In genomic region chr14:76265819-76266218, GRCm38 (mm10) we compare ENCODE assay signal across 24 mouse cellular contexts.
DNase-seq lines count a peak whose midpoint lies in the region; ATAC-seq lines count a peak whose summit lies in the region.
"Had no signal": no experiment of that assay in that cellular context is flagged by ENCODE, and none has a peak within 500 bp of the region (broad histone marks: within the 10 kb centered on the region; RNA-seq: fewer than 3 reads in every experiment).

No protein-coding gene starts in this region.

- no peaks in the 10 kb centered on the region for H3K27me3 ChIP-seq in kidney, embryonic 14.5 days (ENCODE audit: control insufficient read depth, insufficient read depth, low read length)
- H3K27me3 ChIP-seq in kidney, embryonic 16.5 days (ENCODE audit: insufficient read depth, low read length) = no peaks in the 10 kb centered on the region
- H3K27me3 ChIP-seq: CH12.LX; embryonic facial prominence, embryonic 12.5 days; forebrain, embryonic 13.5 days; Patski had no signal

- no peaks in the 10 kb centered on the region for H3K9me3 ChIP-seq in kidney, embryonic 14.5 days (ENCODE audit: control insufficient read depth, low read length)
- peaks cover 4% of the 10 kb centered on the region; the same call in 1 of the 2 replicates for H3K9me3 ChIP-seq in kidney, embryonic 16.5 days (ENCODE audit: low read length)
- H3K9me3 ChIP-seq: embryonic facial prominence, embryonic 10.5 days; embryonic facial prominence, embryonic 12.5 days; forebrain, embryonic 13.5 days; G1E had no signal

- H3K4me3 ChIP-seq in kidney, embryonic 14.5 days (ENCODE audit: low read length) = no peak overlapping the region
- no peak overlapping the region for H3K4me3 ChIP-seq in kidney, embryonic 16.5 days (ENCODE audit: low read length)
- H3K4me3 ChIP-seq: embryonic facial prominence, embryonic 10.5 days; embryonic facial prominence, embryonic 12.5 days; forebrain, embryonic 13.5 days had no signal

- H3K9ac ChIP-seq in kidney, embryonic 14.5 days (ENCODE audit: low read depth, low read length) = no peak overlapping the region
- H3K9ac ChIP-seq in kidney, embryonic 16.5 days (replicated peaks; ENCODE audit: low read length) = no peak overlapping the region
- H3K9ac ChIP-seq: embryonic facial prominence, embryonic 12.5 days; forebrain, embryonic 13.5 days had no signal

- H3K4me1 ChIP-seq in kidney, embryonic 14.5 days (ENCODE audit: control insufficient read depth, insufficient read depth, low read length) = no peaks in the 10 kb centered on the region
- no peaks in the 10 kb centered on the region for H3K4me1 ChIP-seq in kidney, embryonic 16.5 days (ENCODE audit: insufficient read depth, low read length)
- H3K4me1 ChIP-seq: embryonic facial prominence, embryonic 12.5 days had no signal

- DNase-seq in kidney, adult 11 months = peak; percentile 61
- DNase-seq in kidney, adult 8-10 months = peak; percentile 19 to 70
- DNase-seq in kidney, postnatal 10 days = no peak
- no peak for DNase-seq in kidney, postnatal 4 days
- no peak for DNase-seq in layer of hippocampus, adult 9-11 months
- DNase-seq: adrenal gland, adult 8-10 months; adrenal gland, postnatal 14 days; adrenal gland, postnatal 36 days; B cell, adult 2 months; cerebellum, adult 11-12 months; cerebellum, adult 2 months; cerebellum, adult 9-10 months; cerebellum, postnatal 10 days; cerebellum, postnatal 25 days had no signal

- no peaks in the 10 kb centered on the region for H3K36me3 ChIP-seq in kidney, embryonic 14.5 days (ENCODE audit: control insufficient read depth, insufficient read depth, low read length)
- H3K36me3 ChIP-seq in kidney, embryonic 16.5 days (ENCODE audit: insufficient read depth, low read length) = no peaks in the 10 kb centered on the region
- H3K36me3 ChIP-seq: embryonic facial prominence, embryonic 10.5 days; embryonic facial prominence, embryonic 12.5 days; G1E had no signal

- WGBS in kidney, embryonic 14.5 days = 78% methylated on average over 5 of the region's 5 CpGs
- WGBS in kidney, embryonic 16.5 days = 71% methylated on average over 5 of the region's 5 CpGs

- no peak for ATAC-seq in kidney, embryonic 14.5 days (ENCODE audit: low FRiP score, low TSS enrichment)
- ATAC-seq in kidney, embryonic 16.5 days (ENCODE audit: low FRiP score, low TSS enrichment) = no peak
- ATAC-seq: activated CD4-positive, CD25-positive, alpha-beta regulatory T cell, adult 4 months; CD4-positive, CD25-positive, alpha-beta regulatory T cell, adult 4 months; forebrain, embryonic 13.5 days; Patski had no signal

- H3K4me2 ChIP-seq in kidney, embryonic 14.5 days (replicated peaks; ENCODE audit: low read depth, low read length) = no peak overlapping the region
- no peak overlapping the region for H3K4me2 ChIP-seq in kidney, embryonic 16.5 days (replicated peaks; ENCODE audit: low read depth, low read length)
- H3K4me2 ChIP-seq: embryonic facial prominence, embryonic 12.5 days; forebrain, embryonic 13.5 days had no signal

- no peak overlapping the region for H3K27ac ChIP-seq in kidney, embryonic 14.5 days (ENCODE audit: low read depth, low read length)
- peak overlapping the region; percentile 31; the same call in 1 of the 2 replicates for H3K27ac ChIP-seq in kidney, embryonic 16.5 days (ENCODE audit: low read length)
- H3K27ac ChIP-seq: embryonic facial prominence, embryonic 10.5 days; embryonic facial prominence, embryonic 12.5 days; forebrain, embryonic 13.5 days had no signal

Comparison
In these comparisons a context has a peak if more than half of its experiments do, and no peak if none do; other contexts are left out.
1. DNase-seq: peak in kidney, adult 11 months (single experiment) and kidney, adult 8-10 months (2 of 2); none in kidney, postnatal 10 days (single experiment), kidney, postnatal 4 days (0 of 2) and layer of hippocampus, adult 9-11 months (single experiment).